Mouse (Mus musculus) myocyte (in vitro differentiated cells): ENCODE measurements around the gene Ptprm.

Experiments
- MAX ChIP-seq: IDR thresholded peaks from one replicate; pipeline ENCODE4 v1.6.1; 2011; ENCODE audit warnings: low read depth, mild to moderate bottlenecking, control low read depth
- POLR2A ChIP-seq: IDR thresholded peaks from one replicate; pipeline ENCODE4 v1.6.1; 2011; ENCODE audit warnings: low read depth, mild to moderate bottlenecking, control low read depth, moderate library complexity; ENCODE audit not compliant: insufficient read length

- TF ChIP-seq MAX (no peak), POLR2A (no peak)
These were observed 301.5 kb downstream of the Ptprm start for GRCm38 (mm10) chr17:67052624-67053314.
